Mouse (Mus musculus): ENCODE data around the gene Tcf15.
A peak's percentile ranks its signal among the peaks of the same experiment; 100 is the strongest.

The Tcf15 gene

GRCm38 (mm10) chr2:152174861-152175260, 31.5 kb downstream of the Tcf15 start:
- no peak for DNase-seq (ENCODE audit: low spot score)

GRCm38 (mm10) chr2:152176659-152177058, 33.3 kb downstream of the Tcf15 start:
- DNase-seq (ENCODE audit: low spot score) = no peak

- no peak for DNase-seq (ENCODE audit: low spot score)
Observed at GRCm38 (mm10) chr2:152177162-152177805, 33.9 kb downstream of the Tcf15 start.

GRCm38 (mm10) chr2:152177806-152178170, 34.4 kb downstream of the Tcf15 start:
- DNase-seq (ENCODE audit: low spot score) = no peak

GRCm38 (mm10) chr2:152178345-152178744, 35.0 kb downstream of the Tcf15 start:
- no peak for DNase-seq (ENCODE audit: low spot score)

- no peak for DNase-seq (ENCODE audit: low spot score)
Observed at GRCm38 (mm10) chr2:152179301-152179700, 35.9 kb downstream of the Tcf15 start.

- DNase-seq (ENCODE audit: low spot score) = no peak
Observed at GRCm38 (mm10) chr2:152180323-152180722, 37.0 kb downstream of the Tcf15 start.

GRCm38 (mm10) chr2:152187132-152187531, 43.8 kb downstream of the Tcf15 start:
- no peak for DNase-seq (ENCODE audit: low spot score)

GRCm38 (mm10) chr2:152189213-152189612, 45.9 kb downstream of the Tcf15 start:
- DNase-seq (ENCODE audit: low spot score) = no peak

GRCm38 (mm10) chr2:152189640-152190039, 46.3 kb downstream of the Tcf15 start:
- DNase-seq (ENCODE audit: low spot score) = no peak

GRCm38 (mm10) chr2:152190161-152190560, 46.8 kb downstream of the Tcf15 start:
- no peak for DNase-seq (ENCODE audit: low spot score)

GRCm38 (mm10) chr2:152192591-152193345, 49.4 kb downstream of the Tcf15 start:
- DNase-seq (ENCODE audit: low spot score) = no peak

- no peak for DNase-seq (ENCODE audit: low spot score)
Observed at GRCm38 (mm10) chr2:152193346-152193710, 50.0 kb downstream of the Tcf15 start.

- DNase-seq (ENCODE audit: low spot score) = no peak
Observed at GRCm38 (mm10) chr2:152194586-152194985, 51.2 kb downstream of the Tcf15 start.

GRCm38 (mm10) chr2:152196896-152197295, 53.5 kb downstream of the Tcf15 start:
- no peak for DNase-seq (ENCODE audit: low spot score)

- peak; percentile 23 for DNase-seq (ENCODE audit: low spot score)
Observed at GRCm38 (mm10) chr2:152197301-152197712, 53.9 kb downstream of the Tcf15 start.

Measured in ovary, postnatal 10 days (tissue).